Mouse (Mus musculus) central nervous system, embryonic 18 days (tissue): ENCODE results near the gene Prr14. TPM values are rescaled to one million over a fixed set of nuclear protein-coding genes. Genes with fewer than 3 reads are reported as not detected.

ENCODE experiments used
- polyA plus RNA-seq: library from polyadenylated mRNA; depleted of rRNA; stranded (reverse); fragments of >200 nt; gene quantifications from 2 replicates; pipeline ENCODE4 v1.2.3, GENCODE M21; 2012; rRNA removed

Gene Prr14
- 54.7 and 57.7 TPM in 2 replicates for polyA plus RNA-seq

DNA sequence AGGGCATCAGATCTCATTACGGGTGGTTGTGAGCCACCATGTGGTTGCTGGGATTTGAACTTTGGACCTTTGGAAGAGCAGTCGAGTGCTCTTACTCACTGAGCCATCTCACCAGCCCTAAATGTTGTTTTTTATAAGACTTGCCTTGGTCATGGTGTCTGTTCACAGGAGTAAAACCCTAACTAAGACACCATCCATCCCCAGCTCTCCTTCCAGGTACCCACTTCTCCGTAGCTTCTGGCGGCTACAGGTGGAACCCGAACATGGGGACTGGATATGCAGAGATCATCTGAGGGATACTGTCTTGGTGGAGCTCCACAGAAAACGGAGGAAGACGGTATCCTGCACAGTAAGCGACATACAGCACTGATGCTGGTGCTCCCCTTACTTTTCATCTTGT is at the start of gene Prr14:
Prr14 (plus strand) TSS at position 301 of the 400 bp plus-strand sequence.

DNA sequence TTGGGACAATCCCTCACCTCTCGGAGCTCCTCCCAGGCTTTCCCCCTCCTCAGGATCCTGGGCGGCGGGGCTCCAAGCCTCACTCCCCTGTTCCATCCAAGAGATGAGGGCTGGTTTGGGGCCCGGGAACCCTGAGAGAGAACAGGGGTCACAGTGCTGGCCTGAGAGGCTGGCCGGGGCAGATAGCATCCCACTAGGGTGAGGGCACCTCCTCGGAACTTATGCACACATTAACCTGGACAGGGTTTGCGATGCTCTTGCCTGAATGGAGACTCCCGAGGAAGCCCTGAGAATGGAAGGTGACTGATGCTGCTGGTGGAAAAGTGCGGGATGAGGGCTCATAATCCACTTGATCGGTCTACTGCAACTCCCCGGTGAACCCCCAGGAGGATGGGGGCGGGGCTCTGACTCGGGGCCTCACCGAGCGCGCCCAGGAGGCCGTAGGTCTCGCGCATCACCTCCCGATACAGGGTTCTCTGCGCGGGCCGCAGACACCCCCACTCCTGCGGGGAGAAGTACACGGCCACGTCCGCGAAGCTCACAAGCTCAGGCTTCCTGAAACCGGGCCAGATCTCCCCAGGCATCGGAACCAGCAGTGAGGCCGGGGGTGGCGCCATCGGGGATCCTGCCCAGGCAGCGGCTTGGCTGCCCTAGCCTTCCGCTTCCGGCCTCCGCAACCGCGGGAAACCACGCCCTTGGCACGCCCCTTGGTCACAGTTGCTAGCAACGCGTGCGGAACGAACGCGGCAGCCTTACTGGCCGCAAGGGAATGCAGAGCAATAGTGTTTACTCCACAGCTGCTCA is 37.8 kb upstream of the Prr14 start, which contains the start of gene Zfp688:
Zfp688 (minus strand) TSS at position 681 of the 804 bp plus-strand sequence.

DNA sequence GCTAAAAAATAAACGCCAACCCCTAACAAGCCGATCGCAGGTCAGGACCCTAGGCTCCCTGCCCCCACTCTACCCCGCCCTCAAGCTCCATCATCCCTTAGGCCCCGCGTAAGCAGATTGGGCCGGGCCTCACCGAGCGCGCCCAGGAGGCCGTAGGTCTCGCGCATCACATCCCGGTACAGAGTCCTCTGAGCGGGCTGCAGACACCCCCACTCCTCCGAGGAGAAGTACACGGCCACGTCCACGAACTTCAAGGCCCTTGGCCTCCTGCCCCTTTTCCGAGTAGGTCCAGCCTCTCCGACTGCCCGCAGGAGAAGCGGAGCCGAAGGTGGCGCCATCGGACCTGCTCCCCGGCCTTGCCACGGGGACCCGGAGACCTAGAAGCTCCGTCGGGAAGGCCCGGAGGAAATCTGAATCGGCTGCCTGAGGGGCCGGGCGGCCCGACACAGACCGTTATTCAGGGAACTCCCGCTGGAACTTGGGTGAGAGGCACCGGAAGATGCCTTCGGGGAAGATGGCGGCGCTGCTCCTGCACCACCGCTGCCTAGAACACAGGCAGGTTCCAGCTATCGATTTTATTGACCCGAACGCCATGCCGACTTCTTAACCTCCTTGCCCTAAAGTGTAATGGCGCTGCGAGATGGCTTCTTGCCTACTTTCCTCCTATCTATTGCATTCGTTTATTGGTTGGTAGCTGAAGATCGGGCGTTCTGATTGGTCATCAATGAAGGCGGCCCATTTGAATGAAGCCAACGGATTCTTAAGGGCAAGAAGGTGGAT is 10.7 kb upstream of the Prr14 start, which contains the start of gene Zfp689:
Zfp689 (minus strand) TSS at position 638 of the 780 bp plus-strand sequence.

DNA sequence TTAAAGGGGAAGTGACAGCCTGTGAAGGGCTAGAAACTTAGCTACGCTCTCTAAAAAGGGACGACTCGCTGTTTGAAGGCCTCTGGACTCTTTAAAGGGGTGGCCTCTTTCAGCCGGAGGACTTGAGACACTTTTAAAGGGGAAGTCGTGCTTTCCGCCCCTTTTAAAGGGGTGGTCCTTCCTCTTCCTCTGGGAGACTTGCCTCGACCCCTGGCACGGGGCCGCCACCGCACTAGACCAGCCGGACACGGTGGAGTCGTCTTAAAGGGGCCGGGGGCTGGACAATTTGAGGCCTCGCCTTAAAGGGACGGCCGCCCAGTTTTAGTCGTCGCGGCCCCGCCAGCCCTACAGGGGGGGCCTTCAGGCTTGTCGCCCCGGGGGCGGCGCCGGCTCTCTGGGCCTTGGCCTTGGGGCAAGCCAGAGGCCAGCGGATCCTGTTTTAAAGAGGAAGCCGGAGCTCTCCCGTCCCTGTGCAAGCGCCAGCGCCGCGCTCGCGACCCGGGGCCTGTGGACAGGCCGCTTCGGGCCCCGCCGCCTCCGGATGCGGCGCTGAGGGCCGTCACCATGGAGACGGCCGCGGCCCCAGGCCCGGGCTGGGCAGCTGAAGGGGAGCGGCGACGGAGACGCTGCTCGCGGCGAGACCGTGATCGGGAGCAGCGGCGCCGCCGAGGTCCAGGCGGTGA is 19.4 kb downstream of the Prr14 start, which contains the start of gene Fbrs:
Fbrs (plus strand) TSS at position 565 of the 683 bp plus-strand sequence.

DNA sequence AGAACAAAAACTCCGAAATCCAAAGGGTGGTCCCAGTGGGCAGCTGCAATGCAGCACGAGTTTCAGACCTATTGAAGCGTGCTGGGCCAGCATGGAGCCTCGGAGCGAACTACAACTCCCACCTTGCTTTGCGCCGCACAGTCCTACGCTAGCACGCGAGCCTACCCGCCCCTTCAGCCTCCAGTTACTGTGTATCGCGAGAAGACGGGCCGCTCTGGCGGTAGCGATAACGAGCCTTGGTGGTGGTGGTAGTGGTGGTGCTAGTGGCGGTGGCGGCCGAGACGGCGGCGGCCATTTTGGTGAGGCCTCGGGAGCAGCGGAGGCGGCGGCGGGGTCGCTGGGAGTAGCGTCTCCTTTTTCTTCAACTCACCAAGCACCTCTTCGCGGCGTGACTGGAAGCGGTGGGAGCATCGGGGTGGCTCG is 52.4 kb downstream of the Prr14 start, which contains the start of gene Srcap:
Srcap (plus strand) TSS at position 176 of the 423 bp plus-strand sequence.

DNA sequence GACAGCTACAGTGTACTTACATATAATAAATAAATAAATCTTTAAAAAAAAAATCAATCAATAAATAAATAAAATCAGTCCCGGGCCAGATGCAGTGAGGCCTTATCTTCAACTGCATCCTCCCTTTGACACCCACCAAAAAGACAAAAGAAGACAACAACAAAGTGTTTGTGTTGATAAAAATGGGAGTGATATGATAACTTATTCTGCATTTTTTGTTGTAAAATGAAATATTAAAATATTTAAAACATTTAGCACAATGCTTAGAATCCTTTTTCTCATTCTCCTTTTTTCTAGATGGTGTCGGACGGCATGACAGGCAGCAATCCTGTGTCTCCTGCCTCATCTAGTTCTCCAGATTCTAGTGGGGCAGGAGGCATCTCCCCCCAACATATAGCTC is 59.9 kb downstream of the Prr14 start, which contains the start of gene Gm42715:
Gm42715 (plus strand) TSS at position 301 of the 400 bp plus-strand sequence.

Other genes starting within 250 kb of the Prr14 start
- gene Zfp553, start 226.6 kb upstream of the Prr14 start, polyA plus RNA-seq: 26.0 and 27.8 TPM in 2 replicates
- 14.8 and 15.4 TPM in 2 replicates for gene Sept1, start 226.5 kb upstream of the Prr14 start, polyA plus RNA-seq
- 96.1 and 100 TPM in 2 replicates for gene Zfp771, start 215.3 kb upstream of the Prr14 start, polyA plus RNA-seq
- gene Dctpp1, start 198.9 kb upstream of the Prr14 start, polyA plus RNA-seq: 87.3 and 95.0 TPM in 2 replicates
- gene Sephs2, start 185.6 kb upstream of the Prr14 start, polyA plus RNA-seq: 28.4 and 29.9 TPM in 2 replicates
- 0.47 and 0.57 TPM in 2 replicates for gene Itgal, start 163.4 kb upstream of the Prr14 start, polyA plus RNA-seq
- 26.9 and 27.0 TPM in 2 replicates for gene Zfp768, start 114.0 kb upstream of the Prr14 start, polyA plus RNA-seq
- 6.8 and 7.0 TPM in 2 replicates for gene Zfp747, start 83.6 kb upstream of the Prr14 start, polyA plus RNA-seq
- gene 9130019O22Rik, start 72.4 kb upstream of the Prr14 start, polyA plus RNA-seq: 3.2 and 3.4 TPM in 2 replicates
- 5.2 and 5.5 TPM in 2 replicates for gene E430018J23Rik, start 66.0 kb upstream of the Prr14 start, polyA plus RNA-seq
- gene Zfp764, start 52.8 kb upstream of the Prr14 start, polyA plus RNA-seq: 3.9 and 4.6 TPM in 2 replicates
- 17.7 and 18.9 TPM in 2 replicates for gene Zfp688, start 37.5 kb upstream of the Prr14 start, polyA plus RNA-seq
- gene Zfp689, start 10.5 kb upstream of the Prr14 start, polyA plus RNA-seq: 9.2 and 10.9 TPM in 2 replicates
- 18.1 and 24.0 TPM in 2 replicates for gene Fbrs, start 19.6 kb downstream of the Prr14 start, polyA plus RNA-seq
- gene Srcap, start 52.4 kb downstream of the Prr14 start, polyA plus RNA-seq: 15.5 and 19.3 TPM in 2 replicates
- gene Gm42715, start 60.0 kb downstream of the Prr14 start, polyA plus RNA-seq: 13.4 and 14.3 TPM in 2 replicates
- 1.3 and 2.7 TPM in 2 replicates for gene Tmem265, start 101.8 kb downstream of the Prr14 start, polyA plus RNA-seq
- 111 and 112 TPM in 2 replicates for gene Phkg2, start 113.7 kb downstream of the Prr14 start, polyA plus RNA-seq
- gene Ccdc189, start 129.0 kb downstream of the Prr14 start, polyA plus RNA-seq: 13.5 TPM in 2 replicates
- gene Rnf40, start 129.2 kb downstream of the Prr14 start, polyA plus RNA-seq: 46.9 and 49.5 TPM in 2 replicates
- 28.9 and 29.8 TPM in 2 replicates for gene Zfp629, start 156.2 kb downstream of the Prr14 start, polyA plus RNA-seq
- 55.6 and 57.5 TPM in 2 replicates for gene Bcl7c, start 249.3 kb downstream of the Prr14 start, polyA plus RNA-seq